Mouse (Mus musculus): Measurements from ENCODE around the gene Il1rn. TPM values are rescaled to one million over a fixed set of nuclear protein-coding genes. Genes with fewer than 3 reads are reported as not detected.

The Il1rn gene
- polyA plus RNA-seq (2014; fragmentation: Illumina TruSeq; extraction: RNeasy Lipid Tissue Mini Kit (QIAGEN cat#74804); ENCODE audit: low read depth, low replicate concordance) = 1.5 TPM

GRCm38 (mm10) chr2:24336545-24336944 is at the start of gene Il1rn:
Il1rn (plus strand) TSS chr2:24336853.

GRCm38 (mm10) chr2:24290896-24291295 is 45.8 kb upstream of the Il1rn start, which contains the start of gene Il1f10:
Il1f10 (plus strand) TSS chr2:24291196.

GRCm38 (mm10) chr2:24367030-24367894 is 30.6 kb downstream of the Il1rn start, which contains the start of gene Psd4:
Psd4 (plus strand) TSS chr2:24367580.

Other genes with a start within 250 kb of the Il1rn start
- not detected for gene Tbpl2, start 240.3 kb upstream of the Il1rn start, polyA plus RNA-seq (2014; fragmentation: Illumina TruSeq; extraction: RNeasy Lipid Tissue Mini Kit (QIAGEN cat#74804); ENCODE audit: low read depth, low replicate concordance)
- gene Il1f8, start 183.7 kb upstream of the Il1rn start, polyA plus RNA-seq (2014; fragmentation: Illumina TruSeq; extraction: RNeasy Lipid Tissue Mini Kit (QIAGEN cat#74804); ENCODE audit: low read depth, low replicate concordance) = not detected
- gene Il1f9, start 150.4 kb upstream of the Il1rn start, polyA plus RNA-seq (2014; fragmentation: Illumina TruSeq; extraction: RNeasy Lipid Tissue Mini Kit (QIAGEN cat#74804); ENCODE audit: low read depth, low replicate concordance) = not detected
- gene Il1f6, start 121.4 kb upstream of the Il1rn start, polyA plus RNA-seq (2014; fragmentation: Illumina TruSeq; extraction: RNeasy Lipid Tissue Mini Kit (QIAGEN cat#74804); ENCODE audit: low read depth, low replicate concordance) = not detected
- gene Il1f5, start 59.9 kb upstream of the Il1rn start, polyA plus RNA-seq (2014; fragmentation: Illumina TruSeq; extraction: RNeasy Lipid Tissue Mini Kit (QIAGEN cat#74804); ENCODE audit: low read depth, low replicate concordance) = 0.45 TPM
- not detected for gene Il1f10, start 45.7 kb upstream of the Il1rn start, polyA plus RNA-seq (2014; fragmentation: Illumina TruSeq; extraction: RNeasy Lipid Tissue Mini Kit (QIAGEN cat#74804); ENCODE audit: low read depth, low replicate concordance)
- 8.5 TPM for gene Psd4, start 30.7 kb downstream of the Il1rn start, polyA plus RNA-seq (2014; fragmentation: Illumina TruSeq; extraction: RNeasy Lipid Tissue Mini Kit (QIAGEN cat#74804); ENCODE audit: low read depth, low replicate concordance)
- gene Pax8, start 138.7 kb downstream of the Il1rn start, polyA plus RNA-seq (2014; fragmentation: Illumina TruSeq; extraction: RNeasy Lipid Tissue Mini Kit (QIAGEN cat#74804); ENCODE audit: low read depth, low replicate concordance) = 118 TPM